Comparison of ENCODE assay signal across 20 mouse cellular contexts in the genomic region with DNA sequence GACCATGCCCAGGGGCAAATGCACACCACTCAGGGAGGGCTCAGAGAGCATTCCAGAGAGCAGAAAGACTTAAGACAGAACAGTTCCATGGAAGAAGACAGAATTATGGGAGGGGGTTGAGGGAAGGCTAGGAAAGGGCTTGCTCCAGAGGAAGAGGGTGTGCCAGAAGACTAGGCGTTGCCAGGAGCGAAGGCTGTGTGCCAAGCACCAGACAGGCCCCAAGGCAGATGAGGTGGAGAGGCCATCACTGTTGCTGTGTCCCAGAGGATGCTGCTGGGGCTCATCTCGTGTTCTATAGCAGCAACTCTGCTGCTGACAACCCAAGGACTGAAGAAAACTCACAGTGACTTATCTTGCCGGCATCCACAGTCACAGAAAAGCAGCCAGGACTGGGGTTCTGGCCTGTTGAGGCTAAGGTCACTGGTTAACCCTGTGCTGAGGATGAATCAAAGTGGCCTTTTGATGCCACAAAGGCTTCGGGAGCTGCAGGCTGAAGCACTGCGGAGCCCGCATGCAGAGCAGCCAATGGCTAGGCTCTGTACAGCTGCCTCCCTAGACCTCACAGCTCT. TPM values are rescaled to one million over a fixed set of nuclear protein-coding genes. Genes with fewer than 3 reads are reported as not detected.
A peak's percentile ranks its signal among the peaks of the same experiment; 100 is the strongest.
DNase-seq lines count a peak whose midpoint lies in the region; ATAC-seq and TF ChIP-seq lines count a peak whose summit lies in the region.
"Had no signal": no experiment of that assay in that cellular context is flagged by ENCODE, and none has a peak within 500 bp of the region (broad histone marks: within the 10 kb centered on the region; RNA-seq: fewer than 3 reads in every experiment).

No protein-coding gene starts in this region.

- H3K4me2 ChIP-seq in hindbrain, postnatal 0 days (ENCODE audit: low read depth, low read length) = no peak overlapping the region
- H3K4me2 ChIP-seq in hindbrain, embryonic 11.5 days (replicated peaks; ENCODE audit: low read depth, low read length) = no peak overlapping the region
- H3K4me2 ChIP-seq in intestine, embryonic 16.5 days (ENCODE audit: low read depth, low read length) = no peak overlapping the region
- H3K4me2 ChIP-seq: forebrain, embryonic 13.5 days; neural tube, embryonic 13.5 days had no signal

- peak overlapping the region; percentile 71; the same call in 1 of the 2 replicates for H3K27ac ChIP-seq in hindbrain, postnatal 0 days
- no peak overlapping the region for H3K27ac ChIP-seq in hindbrain, embryonic 11.5 days (ENCODE audit: low read depth, low read length)
- no peak overlapping the region for H3K27ac ChIP-seq in intestine, embryonic 16.5 days (ENCODE audit: low read length)
- H3K27ac ChIP-seq: forebrain, embryonic 13.5 days; heart, adult 2 months; left cerebral cortex, adult 2 months; limb, embryonic 10.5 days; neural tube, embryonic 13.5 days had no signal

- TF ChIP-seq CTCF in hindbrain, postnatal 0 days (IDR thresholded peaks at IDR 0.05; ENCODE audit: low read depth) = no peak

- H3K9me3 ChIP-seq in hindbrain, postnatal 0 days (ENCODE audit: low read length) = no peaks in the 10 kb centered on the region
- no peaks in the 10 kb centered on the region for H3K9me3 ChIP-seq in hindbrain, embryonic 11.5 days (ENCODE audit: control insufficient read depth, low read length)
- H3K9me3 ChIP-seq in intestine, embryonic 16.5 days (ENCODE audit: control insufficient read depth, low read length) = no peaks in the 10 kb centered on the region
- H3K9me3 ChIP-seq: forebrain, embryonic 13.5 days; limb, embryonic 10.5 days; neural tube, embryonic 13.5 days had no signal

- no peak for DNase-seq in hindbrain, postnatal 0 days (ENCODE audit: low spot score)
- no peak for DNase-seq in hindbrain, embryonic 11.5 days (ENCODE audit: low spot score)
- peak; percentile 46 for DNase-seq in adrenal gland, postnatal 14 days
- DNase-seq in cerebellum, adult 11-12 months = peak; percentile 69
- peak; percentile 56 to 58 for DNase-seq in cerebellum, postnatal 14 days
- DNase-seq in embryo, embryonic 11 days = no peak
- DNase-seq: gastrocnemius, postnatal 25 days; heart, adult 2 months; kidney, adult 8-10 months; kidney, postnatal 14 days; liver, postnatal 0 days; lung, postnatal 14 days; spleen, adult 18-20 months; thymus, postnatal 4 days had no signal

- H3K9ac ChIP-seq in hindbrain, postnatal 0 days (replicated peaks; ENCODE audit: low read length) = no peak overlapping the region
- no peak overlapping the region for H3K9ac ChIP-seq in hindbrain, embryonic 11.5 days (ENCODE audit: low read depth, low read length)
- no peak overlapping the region for H3K9ac ChIP-seq in intestine, embryonic 16.5 days (ENCODE audit: low read depth, low read length)
- H3K9ac ChIP-seq: forebrain, embryonic 13.5 days; liver, postnatal 0 days; neural tube, embryonic 13.5 days had no signal

- WGBS in hindbrain, postnatal 0 days = 52% methylated on average over 7 of the region's 7 CpGs
- WGBS in hindbrain, embryonic 11.5 days = 75% methylated on average over 7 of the region's 7 CpGs
- 70% methylated on average over 7 of the region's 7 CpGs for WGBS in intestine, embryonic 16.5 days

- H3K27me3 ChIP-seq in hindbrain, postnatal 0 days (ENCODE audit: insufficient read depth, low read length) = no peaks in the 10 kb centered on the region
- H3K27me3 ChIP-seq in hindbrain, embryonic 11.5 days (ENCODE audit: control insufficient read depth, insufficient read depth, low read length) = no peaks in the 10 kb centered on the region
- H3K27me3 ChIP-seq in intestine, embryonic 16.5 days (replicated peaks; ENCODE audit: control insufficient read depth, insufficient read depth, low read length) = no peaks in the 10 kb centered on the region
- H3K27me3 ChIP-seq: forebrain, embryonic 13.5 days; neural tube, embryonic 13.5 days had no signal

- H3K4me3 ChIP-seq in hindbrain, postnatal 0 days (ENCODE audit: low read length) = no peak overlapping the region
- no peak overlapping the region for H3K4me3 ChIP-seq in hindbrain, embryonic 11.5 days (ENCODE audit: low read depth, low read length)
- H3K4me3 ChIP-seq in intestine, embryonic 16.5 days (ENCODE audit: low read length) = no peak overlapping the region
- H3K4me3 ChIP-seq: forebrain, embryonic 13.5 days; heart, adult 2 months; left cerebral cortex, adult 2 months; limb, embryonic 10.5 days; neural tube, embryonic 13.5 days had no signal

- no peak for ATAC-seq in hindbrain, postnatal 0 days
- ATAC-seq in hindbrain, embryonic 11.5 days (ENCODE audit: low FRiP score) = no peak
- ATAC-seq in intestine, embryonic 16.5 days = no peak
- ATAC-seq: forebrain, embryonic 13.5 days; inflammation-experienced regulatory T-cells, adult 6 months; liver, postnatal 0 days had no signal

- H3K4me1 ChIP-seq in hindbrain, postnatal 0 days (ENCODE audit: insufficient read depth, low read length) = 0 out of 2 replicates have a peak, but pooled peaks cover 3% of the 10 kb centered on the region
- no peaks in the 10 kb centered on the region for H3K4me1 ChIP-seq in hindbrain, embryonic 11.5 days (replicated peaks; ENCODE audit: control insufficient read depth, insufficient read depth, low read length)
- H3K4me1 ChIP-seq in intestine, embryonic 16.5 days (ENCODE audit: control insufficient read depth, insufficient read depth, low read length) = peaks cover 4% of the 10 kb centered on the region; the same call in 1 of the 2 replicates

- H3K36me3 ChIP-seq in hindbrain, postnatal 0 days (ENCODE audit: insufficient read depth, low read length) = 0 out of 2 replicates have a peak, but pooled peaks cover 5% of the 10 kb centered on the region
- no peaks in the 10 kb centered on the region for H3K36me3 ChIP-seq in hindbrain, embryonic 11.5 days (ENCODE audit: control insufficient read depth, insufficient read depth, low read length)
- 0 out of 2 replicates have a peak, but pooled peaks cover 11% of the 10 kb centered on the region for H3K36me3 ChIP-seq in intestine, embryonic 16.5 days (ENCODE audit: control insufficient read depth, insufficient read depth, low read length)

RNA-seq across cellular contexts. Expression of gene Appl2, which starts 15.6 kb away (rescaled TPM):
- total RNA-seq in hindbrain, postnatal 0 days (2014; rRNA removed) = 42.2 and 65.0 TPM in 2 replicates
- 45.2 and 48.6 TPM in 2 replicates for polyA plus RNA-seq in hindbrain, postnatal 0 days (2015; fragmentation: Nextera tagmentation; extraction: Ambion mirVana)
- 32.0 and 38.5 TPM in 2 replicates for polyA plus RNA-seq in hindbrain, embryonic 11.5 days (2014; fragmentation: Nextera tagmentation; extraction: Ambion mirVana)
- 63.5 and 81.7 TPM in 2 replicates for total RNA-seq in adrenal gland, postnatal 14 days (2021)
- polyA plus RNA-seq in intestine, embryonic 16.5 days (2015; fragmentation: Nextera tagmentation; extraction: Ambion mirVana) = 50.4 and 53.0 TPM in 2 replicates

Comparison
In these comparisons a context has a peak if more than half of its experiments do, and no peak if none do; other contexts are left out.
1. DNase-seq: peak in adrenal gland, postnatal 14 days (single experiment), cerebellum, adult 11-12 months (single experiment) and cerebellum, postnatal 14 days (2 of 2); none in hindbrain, postnatal 0 days (single experiment), hindbrain, embryonic 11.5 days (single experiment) and embryo, embryonic 11 days (single experiment).